Mouse (Mus musculus) right cerebral cortex, postnatal 4 days (tissue): ENCODE results near the gene Mfsd2b.

Source experiments
- DNase-seq: peaks from one replicate; pipeline ENCODE4 v3.0.0-alpha.2; 2022

Mfsd2b gene

DNA sequence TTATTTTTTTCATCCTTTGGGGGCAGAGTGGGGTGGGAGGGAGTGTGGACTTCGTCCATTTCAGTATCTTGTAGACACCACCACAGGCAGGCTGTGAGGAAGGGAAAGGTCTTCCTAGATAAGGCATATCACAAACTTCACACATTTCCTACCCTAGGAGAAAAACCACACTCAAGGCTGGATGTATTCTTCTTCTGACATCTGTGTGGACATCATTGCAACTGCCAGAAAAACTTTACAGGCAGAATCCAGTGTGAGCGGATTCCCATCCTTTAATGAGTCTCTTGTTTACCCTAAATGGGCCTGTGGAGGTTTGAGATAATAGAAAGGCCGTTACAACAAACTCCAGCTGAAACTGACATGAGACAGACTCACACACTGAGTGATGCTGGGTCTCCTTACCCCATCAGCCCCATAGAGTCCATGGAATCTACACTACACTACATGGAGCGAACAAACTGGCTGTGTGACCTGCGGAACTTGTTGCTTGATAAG lies 1.1 kb downstream of the Mfsd2b start:
- DNase-seq: no peak

DNA sequence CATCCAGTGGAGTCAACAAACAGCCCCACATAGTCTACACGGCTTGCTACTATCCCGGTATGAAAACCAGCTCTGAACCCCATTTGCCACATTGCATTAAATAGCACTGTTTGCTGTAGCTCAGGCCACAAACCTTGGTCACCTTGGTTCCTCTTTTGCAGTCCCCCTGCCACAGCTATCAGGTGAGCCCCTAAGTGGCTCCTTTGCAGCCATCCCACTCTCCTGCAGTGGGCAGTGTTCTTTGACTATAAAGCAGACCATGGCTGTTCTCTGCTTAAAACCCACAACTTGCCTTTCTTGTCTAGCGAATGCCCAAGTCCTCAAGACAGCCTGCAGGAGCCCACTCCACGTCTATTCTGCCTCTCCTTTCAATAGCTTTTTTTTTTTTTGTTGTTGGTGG lies 1.9 kb downstream of the Mfsd2b start:
- no peak for DNase-seq

DNA sequence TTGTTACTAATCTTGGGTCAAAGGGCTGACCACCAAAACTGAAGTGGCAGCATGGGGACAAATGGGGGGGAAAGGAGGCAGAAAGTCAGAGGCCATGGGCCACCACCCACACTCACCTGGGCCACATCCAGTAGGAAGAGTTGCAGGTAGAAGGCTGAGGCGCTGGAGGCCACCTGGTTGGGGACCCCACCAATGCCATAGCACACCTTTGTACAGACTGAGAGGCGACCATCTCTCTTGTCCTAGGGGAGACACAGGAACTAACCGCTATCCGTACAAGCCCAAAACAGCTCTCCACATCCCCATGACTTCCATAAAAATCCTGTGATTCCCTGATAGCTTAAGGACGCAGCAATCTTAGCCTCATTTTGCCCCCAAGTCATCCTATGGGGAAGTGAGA lies 2.9 kb downstream of the Mfsd2b start:
- DNase-seq: no peak

DNA sequence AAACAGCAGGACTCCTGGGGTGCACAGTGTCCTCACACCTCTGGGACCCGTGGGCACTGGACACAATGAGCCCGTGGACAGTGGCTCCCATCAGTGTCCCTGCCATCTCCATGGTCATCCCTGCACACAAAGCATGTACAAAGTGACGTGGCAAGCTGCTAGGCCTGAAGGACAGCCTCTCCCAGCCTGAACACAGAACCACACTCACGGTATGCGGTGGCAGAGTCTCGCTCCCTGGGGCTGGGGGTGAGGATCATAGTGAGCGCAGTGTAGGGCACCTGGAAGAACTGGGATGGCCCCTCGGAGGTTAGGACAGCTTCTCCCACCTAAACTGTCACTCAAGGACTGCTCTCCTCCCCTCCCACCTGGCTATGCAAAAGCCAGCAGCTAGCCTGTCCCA lies 5.2 kb downstream of the Mfsd2b start:
- no peak for DNase-seq

DNA sequence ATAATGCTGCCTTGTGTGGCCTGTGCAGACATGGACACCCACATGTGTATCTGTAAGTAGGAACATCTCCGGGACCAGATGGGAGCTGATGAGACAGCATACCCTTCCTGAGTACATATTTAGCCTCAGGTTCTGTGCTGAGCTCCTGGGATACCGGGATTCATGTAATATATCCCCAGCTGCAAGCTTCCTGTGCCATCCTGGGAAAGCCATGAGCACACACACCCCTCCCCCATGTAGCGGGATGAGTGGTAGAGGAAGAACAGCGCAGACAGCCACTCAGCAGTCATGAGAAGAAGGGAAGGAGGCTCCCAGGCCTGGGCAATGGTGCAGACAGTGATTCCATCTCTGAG lies 9.8 kb downstream of the Mfsd2b start:
- DNase-seq: no peak

DNA sequence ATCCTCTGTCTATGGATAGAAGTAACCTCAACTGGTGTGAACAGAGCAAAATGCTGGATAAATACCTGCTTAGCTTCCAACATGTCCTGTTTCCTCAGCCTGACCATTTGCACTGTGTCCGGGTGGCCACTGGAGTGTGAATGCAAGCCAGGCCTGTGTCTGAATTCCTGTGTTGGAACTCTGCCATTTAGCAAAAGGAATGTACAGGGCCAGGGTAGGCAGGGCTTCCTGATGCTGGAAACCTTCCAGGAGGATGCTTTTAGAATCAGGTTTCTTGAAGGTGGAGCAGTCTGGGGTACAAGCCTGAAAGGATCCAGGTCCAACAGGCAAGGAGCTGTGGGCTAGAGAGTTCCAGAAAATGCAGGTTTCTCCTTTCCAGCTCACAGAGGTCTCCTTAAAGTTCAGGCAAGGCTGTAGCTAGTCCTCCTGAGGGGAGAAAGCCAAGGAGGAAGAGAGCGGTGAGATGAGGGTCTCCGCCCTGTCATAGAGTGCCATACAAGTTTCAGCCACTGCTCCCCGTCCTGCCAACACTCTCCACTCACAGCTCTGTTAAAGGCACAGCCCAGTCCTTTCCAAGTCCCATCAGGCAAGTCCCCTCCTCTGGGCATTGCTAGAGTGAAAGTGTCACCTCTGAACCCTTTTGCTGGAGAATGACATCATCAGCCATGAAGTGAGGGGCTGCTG lies 10.4 kb downstream of the Mfsd2b start:
- DNase-seq: no peak

DNA sequence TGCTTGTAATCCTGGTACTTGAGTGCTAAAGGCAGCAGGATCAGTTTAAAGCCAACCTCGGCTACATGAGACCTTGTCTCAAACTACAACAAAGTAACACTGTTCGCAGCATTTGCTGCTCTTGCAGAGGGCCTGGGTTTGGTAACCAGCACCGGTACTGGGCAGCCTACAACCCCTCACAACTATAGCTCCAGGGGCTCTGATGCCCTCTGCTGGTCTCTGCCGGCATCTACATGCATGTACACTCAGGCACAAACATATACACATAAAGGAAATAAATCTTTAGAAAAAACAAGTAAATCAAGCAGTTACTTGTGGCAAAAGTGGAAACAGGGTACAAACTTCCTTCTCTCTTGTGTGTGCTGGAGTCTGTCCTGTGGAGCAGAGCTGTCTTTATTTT lies 11.5 kb downstream of the Mfsd2b start:
- DNase-seq: no peak

DNA sequence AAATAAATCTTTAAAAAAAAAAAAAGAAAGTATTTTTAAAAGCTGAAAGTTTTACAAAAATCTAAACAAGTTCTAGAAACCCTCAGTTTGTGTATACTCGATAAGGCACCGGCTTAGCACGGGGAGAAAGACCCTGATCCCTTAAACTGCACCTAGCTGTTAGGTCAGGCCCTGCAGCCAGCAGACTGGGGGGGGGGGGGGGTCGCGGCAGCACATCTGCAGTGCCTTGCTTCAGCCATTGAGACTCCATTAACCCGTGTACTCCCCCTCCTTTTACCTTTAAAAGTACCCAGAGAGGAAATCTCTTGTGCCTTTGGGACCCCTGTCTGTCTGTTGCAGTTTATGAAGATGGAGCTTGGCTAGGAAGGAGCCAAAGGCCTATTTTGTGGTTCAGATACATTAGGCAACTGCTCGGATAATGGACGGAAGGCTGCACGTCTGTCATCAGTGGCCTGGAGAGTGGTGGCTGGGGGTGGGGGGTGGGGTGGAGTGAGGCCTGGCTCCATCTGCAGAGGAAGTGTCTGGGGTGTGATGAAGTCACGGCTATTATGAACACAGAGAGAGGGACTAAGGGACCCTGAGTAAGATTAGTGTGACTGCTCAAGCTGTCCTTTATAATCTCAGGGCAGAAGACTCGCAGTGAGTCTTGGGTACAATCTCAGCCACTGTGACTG lies 14.8 kb downstream of the Mfsd2b start:
- DNase-seq: no peak

DNA sequence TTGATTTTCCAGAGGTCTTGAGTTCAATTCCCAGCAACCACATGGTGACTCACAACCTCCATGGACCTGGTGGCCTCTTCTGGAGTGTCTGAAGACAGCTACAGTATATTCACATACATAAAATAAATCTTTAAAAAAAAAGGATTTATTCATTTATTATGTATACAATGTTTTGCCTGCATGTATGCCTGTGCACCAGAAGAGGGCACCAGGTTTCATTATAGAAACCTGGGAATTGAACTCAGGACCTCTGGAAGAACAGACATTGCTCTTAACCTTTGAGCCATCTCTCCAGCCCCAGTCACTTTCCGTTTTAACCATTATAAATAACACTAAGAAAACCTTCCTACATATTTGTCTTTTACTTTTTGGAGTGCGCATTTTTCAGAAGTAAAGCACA lies 17.3 kb downstream of the Mfsd2b start:
- DNase-seq: no peak

DNA sequence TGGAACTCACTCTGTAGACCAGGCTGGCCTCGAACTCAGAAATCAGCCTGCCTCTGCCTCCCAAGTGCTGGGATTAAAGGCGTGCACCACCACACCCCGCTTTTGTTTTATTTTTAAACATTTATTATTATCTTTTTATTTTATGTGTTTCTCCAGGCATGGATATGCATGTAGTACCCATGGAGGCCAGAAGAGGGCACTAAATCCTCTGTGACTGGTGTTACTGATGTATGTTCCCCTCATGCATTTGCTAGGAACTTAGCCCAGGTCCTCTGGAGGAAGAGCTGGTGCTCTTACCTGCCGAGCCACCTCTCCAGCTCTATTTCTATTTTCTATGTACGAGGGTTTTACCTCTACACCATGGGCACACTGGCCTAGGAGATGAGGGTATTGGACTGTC lies 18.0 kb downstream of the Mfsd2b start:
- DNase-seq: no peak

DNA sequence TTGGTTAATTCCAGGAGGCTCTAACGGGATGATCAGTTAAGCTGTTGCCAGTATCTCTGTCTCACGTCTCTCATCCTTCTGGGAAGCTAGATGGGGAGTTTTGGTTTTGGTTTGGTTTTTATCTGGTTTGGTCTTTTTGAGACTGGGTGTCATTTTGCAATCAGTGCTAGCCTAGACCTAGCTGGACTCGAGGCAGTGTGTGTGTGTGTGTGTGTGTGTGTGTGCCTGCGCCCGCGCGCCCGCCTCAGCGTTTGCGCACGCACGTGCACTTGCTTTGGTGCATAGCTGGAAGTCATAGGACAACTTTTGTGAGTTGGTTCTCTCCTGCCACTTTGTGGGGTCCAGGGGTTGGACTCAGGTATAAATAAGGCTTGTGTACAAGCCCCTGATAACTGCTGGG lies 30.4 kb downstream of the Mfsd2b start:
- DNase-seq: no peak

DNA sequence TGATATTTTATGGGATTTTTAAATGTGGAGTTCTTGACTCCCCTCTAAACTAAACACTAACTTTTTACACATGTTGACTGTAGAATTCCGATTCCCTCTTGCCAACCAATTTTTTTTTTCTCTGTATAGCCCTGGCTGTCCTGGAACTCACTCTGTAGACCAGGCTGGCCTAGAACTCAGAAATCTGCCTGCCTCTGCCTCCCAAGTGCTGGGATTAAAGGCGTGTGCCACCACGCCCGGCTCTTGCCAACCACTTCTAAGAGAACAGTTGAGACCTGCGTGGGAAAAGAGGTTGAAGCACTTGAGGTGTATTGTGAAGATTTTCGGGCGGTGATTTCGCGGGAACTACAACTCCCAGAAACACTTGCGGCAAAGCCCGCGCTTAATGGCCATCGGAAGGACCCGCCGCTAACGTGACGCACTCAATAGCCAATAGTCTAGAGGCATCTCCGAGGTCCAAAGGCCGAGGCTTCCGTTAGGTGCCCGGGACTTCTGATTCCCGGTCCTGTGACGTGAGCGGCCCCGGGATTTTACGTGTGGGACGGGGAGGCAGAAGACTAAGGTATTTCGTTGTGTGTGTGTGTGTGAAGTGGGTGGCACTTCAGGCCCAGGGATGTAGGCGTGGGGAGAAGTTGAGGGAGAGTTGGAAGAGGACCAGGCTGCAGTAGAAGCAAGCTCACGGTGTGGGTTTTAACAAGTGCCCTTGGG lies 31.1 kb downstream of the Mfsd2b start, which contains the start of gene Wdcp:
Wdcp (plus strand) TSS at position 414 of the 708 bp plus-strand sequence.
- peak; percentile 78 for DNase-seq

DNA sequence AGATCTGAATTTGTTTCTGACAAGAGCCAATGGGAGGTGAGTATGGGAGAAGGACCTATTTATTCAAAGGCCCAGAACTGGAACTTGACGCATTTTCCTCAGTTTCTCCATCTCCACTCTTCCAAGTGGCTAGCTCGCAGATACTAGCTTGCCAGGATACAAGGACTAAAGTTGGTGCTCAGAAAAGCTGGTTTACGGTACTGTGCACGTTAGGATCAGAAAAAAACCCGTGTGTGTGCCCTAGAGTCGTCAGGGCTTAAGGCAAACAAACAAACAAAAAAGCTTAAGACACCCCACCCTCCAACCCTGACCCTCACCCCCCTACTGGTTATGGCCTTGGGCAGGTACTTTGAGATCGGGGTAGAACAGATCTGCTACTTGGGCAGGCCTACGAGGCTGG lies 31.7 kb downstream of the Mfsd2b start:
- DNase-seq: no peak

DNA sequence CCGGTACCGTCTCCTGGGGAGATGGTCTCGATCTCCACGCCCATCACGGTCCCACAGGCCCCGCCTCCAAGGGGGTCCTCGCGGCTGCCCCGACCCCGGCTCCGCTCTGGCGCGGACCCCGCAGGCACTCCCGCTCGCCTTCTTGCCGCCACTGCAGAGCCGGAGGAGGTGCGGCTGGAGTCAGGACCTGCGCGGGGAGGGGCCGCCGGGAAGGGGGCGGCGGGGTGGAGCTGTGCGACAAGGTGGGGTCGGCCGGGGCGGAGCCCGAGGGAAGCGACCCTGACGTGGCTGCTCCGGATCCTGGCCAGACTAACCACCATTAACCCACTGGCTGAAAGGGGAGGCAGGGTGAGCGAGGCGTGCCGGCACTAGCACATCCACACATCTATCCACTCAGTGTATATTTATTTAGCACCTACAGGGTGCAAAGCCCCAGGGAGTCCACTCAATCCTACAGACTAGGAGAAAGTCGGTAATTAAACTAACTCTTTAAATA lies 32.7 kb downstream of the Mfsd2b start, which contains the start of gene Fkbp1b:
Fkbp1b (minus strand) TSS at position 200 of the 496 bp plus-strand sequence.
- DNase-seq: peak; percentile 55

DNA sequence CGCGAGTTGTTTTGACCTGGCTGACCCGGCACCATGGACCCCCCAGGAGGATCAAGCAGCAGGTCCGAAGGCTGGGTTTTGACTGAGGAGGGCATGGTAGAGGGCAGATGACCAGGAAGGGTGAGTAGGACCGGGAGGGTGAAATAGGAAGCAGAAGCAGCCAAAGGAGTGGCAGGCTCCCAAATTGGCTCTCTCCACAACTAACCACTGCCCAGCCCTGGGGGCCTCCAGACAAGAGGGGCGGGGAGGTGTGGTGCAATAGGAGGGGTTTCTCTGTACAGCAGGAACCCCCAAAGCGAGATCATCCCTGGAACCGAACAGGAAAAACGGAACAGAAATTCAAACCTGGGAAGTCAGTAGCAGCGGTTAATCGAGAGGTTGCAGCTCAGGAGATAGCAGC lies 33.4 kb downstream of the Mfsd2b start:
- no peak for DNase-seq

DNA sequence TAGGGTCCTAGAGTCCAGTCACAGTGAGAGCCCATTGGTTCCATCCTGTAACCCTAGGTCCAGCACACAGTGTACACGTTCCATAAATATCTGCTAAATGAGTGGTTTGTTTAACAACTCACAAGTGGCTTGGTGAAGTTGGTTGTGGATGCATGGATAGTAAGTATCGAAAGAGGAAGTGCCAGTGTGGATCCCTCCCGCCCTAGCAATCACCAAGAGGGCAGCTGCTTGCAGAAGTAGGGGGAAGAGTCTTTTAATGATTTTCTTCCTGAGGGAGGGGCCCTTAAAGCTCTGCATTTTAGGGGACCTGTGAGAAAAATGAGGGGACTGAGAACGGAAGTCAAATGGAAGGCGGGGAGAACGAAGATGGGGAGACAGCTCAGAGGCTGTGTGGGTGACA lies 34.1 kb downstream of the Mfsd2b start:
- no peak for DNase-seq

DNA sequence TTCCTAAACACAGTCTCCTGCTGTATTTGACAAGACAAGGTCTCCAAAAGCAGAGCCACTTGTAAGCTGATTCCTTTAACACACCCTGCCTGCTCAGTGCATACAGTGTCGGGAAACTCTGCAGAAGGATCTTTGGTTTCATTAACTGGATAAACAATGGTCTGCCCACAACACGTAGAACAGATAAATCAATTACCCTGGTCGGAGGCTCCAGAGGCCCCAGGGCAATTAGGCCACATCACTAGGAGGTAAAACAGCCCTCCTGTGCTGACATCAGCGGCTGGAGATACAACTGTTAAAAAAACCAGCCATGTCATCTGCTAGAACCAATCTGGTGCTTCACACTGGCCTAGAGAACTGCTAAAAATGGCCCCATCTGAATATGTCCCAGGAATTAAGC lies 37.2 kb downstream of the Mfsd2b start:
- no peak for DNase-seq

DNA sequence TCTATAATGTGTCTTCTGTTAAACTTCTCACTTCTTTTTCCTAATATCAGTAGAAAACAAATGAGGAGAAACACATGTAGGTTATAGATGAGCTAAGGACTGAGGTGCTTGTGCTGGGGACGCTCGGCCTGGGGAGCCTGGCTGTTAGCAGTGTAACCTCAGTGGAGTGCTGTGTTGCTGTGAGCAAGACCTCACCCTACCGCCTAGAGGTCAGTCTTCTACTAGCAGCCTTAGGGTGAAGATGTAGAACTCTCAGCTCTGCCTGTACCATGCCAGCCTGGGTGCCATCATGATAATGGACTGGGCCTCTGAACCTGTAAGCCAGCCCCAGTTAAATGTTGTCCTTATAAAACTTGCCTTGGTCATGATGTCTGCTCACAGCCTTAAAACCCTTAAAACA lies 46.9 kb downstream of the Mfsd2b start:
- DNase-seq: no peak

DNA sequence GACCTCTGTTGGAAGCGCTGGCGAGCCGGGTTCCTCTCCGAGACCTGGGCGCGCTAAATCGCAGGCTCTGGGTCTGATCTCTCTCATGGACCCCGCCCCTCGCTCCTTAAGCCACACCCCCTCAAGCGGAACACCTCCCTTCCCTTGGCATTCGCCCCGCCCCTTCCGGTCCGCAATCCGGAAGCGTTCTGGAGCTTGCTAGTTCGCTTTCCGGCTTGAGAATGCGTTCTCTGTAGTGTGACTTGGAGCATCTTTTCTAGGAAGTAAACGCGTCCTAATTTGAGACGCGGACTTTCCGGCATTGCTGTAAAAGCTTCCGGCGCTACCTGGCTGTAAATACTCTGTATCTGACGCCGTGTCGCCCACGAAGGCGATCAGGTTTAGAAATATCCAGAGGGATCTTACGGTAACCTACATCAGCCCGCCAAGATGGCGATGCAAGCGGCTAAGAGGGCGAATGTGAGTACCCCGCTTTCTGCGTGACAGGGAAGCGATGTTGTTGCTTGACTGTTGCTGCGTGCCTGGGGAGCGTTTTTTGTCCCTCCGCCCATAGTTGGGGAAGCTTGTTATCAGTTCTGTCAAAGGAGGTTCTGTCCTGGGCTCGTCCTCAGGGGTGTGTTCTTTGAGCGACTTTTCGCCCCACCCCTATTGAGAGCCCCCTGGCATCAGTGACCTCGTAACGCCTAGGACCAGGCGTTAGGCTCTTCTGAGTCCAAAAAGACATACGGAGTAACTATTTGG lies 56.6 kb downstream of the Mfsd2b start, which contains the start of gene Sf3b6:
Sf3b6 (plus strand) TSS at position 184 of the 741 bp plus-strand sequence.
- DNase-seq: peak; percentile 98

DNA sequence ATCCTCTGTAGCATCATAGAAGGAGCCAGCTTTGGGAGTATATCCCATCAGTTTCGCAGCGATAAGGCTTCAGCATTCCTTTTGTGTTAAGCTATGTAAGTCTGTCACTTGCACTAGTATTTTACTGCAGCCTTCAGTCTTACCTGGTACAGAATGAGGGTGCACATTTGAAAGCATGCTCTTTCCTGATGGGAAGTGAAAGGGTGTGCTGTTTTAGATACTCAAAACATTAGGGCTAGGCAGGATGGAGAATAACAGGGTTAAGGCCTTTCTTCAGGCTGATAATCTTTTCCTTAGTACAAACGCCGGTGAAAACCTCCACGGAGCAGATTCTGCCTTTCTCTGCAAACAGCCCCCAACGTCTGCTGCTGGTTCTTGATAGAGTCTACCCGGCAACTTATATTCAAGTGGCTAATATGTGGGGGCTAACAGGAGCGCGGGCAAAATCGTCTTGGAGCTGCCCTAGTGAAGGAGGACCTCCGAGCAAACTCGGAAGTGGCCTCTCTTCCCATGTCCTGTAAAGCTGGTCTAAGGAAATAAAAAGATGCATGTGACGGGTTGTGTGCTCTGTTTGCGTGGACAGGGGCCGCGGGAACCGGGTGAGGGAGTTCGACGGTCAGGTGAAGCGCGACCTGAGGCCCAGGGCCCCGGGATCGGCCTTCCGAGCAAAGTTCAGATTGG lies 57.3 kb downstream of the Mfsd2b start:
- DNase-seq: no peak

DNA sequence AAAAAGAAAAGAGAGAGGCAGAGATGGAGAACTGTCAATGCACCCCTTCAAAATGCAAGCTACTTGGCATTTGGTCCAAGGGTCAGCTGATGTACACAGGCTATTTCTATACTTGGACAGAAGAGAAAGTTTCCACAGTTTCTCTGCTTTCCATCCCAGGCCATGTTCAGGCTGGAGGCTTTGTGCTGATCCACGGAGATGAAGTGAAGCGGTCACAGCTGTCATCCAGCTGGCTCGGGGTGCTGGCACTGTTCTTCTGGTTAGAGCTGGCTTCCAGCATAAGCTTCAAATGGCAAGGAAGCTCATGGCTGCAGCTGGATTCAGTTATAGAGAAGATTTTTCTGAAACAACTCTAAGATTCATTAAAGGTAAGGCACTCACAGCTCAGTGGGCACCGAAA lies 60.5 kb downstream of the Mfsd2b start:
- no peak for DNase-seq
